Mouse (Mus musculus) spleen, adult 2 months (tissue): ENCODE results near the gene Cd164.
"Not testable (repeated sequence)": the region's sequence is repeated elsewhere in the genome, so short reads cannot be mapped to it uniquely, and the experiment has no call there.

Experiments used
- CTCF ChIP-seq: fragments of 200-500 bp; IDR thresholded peaks from 2 replicates; pipeline ENCODE4 v1.5.1; 2011; ENCODE audit warnings: mild to moderate bottlenecking, inconsistent platforms; ENCODE audit not compliant: insufficient read depth, insufficient read length, insufficient replicate concordance; ENCODE audit errors: extremely low read depth
- POLR2A ChIP-seq: fragments of 200-500 bp; IDR thresholded peaks from 2 replicates; pipeline ENCODE4 v1.6.1; 2011; ENCODE audit warnings: low read depth, low read length, inconsistent platforms

GRCm38 (mm10) chr10:41505446-41505845 lies 13.8 kb upstream of the Cd164 start:
- TF ChIP-seq POLR2A = not testable (repeated sequence)
- TF ChIP-seq CTCF = peak; percentile 76; the same call in 1 of the 2 replicates
